In the genomic region with DNA sequence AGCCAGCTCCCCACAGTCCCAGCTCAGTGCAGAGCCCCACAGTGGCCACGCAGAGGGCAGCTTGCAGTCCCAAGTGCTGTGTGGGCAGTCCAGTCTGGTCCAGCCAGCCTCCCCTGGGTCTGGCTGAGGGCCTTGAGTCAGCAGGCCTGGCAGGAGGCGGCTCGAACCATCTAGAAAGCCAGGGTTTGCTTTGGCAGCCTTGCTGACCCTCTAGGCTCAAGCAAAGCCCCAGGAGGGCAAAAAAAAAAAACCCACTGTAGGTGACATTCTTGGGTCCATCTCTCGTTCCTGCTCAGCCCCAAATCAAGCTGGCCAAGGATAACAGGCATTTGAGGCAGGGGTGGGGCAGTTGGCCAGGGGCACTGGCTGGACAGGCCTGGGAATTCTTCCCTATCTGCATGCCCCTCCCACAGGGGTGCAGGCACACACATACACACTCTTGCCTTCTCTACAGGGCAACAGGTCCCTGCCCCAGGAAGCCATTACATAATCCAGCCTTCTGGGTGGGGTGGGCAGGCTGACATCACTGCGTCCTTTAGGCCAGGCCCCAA, we compare ENCODE assay signal across 8 mouse cellular contexts. TPM values are rescaled to one million over a fixed set of nuclear protein-coding genes. Genes with fewer than 3 reads are reported as not detected.
DNase-seq lines count a peak whose midpoint lies in the region; ATAC-seq and TF ChIP-seq lines count a peak whose summit lies in the region.

No protein-coding gene starts in this region.

- peaks cover 34% of the 10 kb centered on the region for H3K4me1 ChIP-seq in forebrain, postnatal 0 days (ENCODE audit: insufficient read depth)
- H3K4me1 ChIP-seq in intestine, embryonic 16.5 days (ENCODE audit: control insufficient read depth, insufficient read depth, low read length): peaks cover 54% of the 10 kb centered on the region
- H3K4me1 ChIP-seq in liver, embryonic 16.5 days (ENCODE audit: control insufficient read depth, low read depth, low read length): peaks cover 58% of the 10 kb centered on the region
- peaks cover 44% of the 10 kb centered on the region for H3K4me1 ChIP-seq in stomach, embryonic 14.5 days (ENCODE audit: control insufficient read depth, insufficient read depth, low read length)

- 55% methylated on average over 5 of the region's 5 CpGs for WGBS in forebrain, postnatal 0 days
- 50% methylated on average over 5 of the region's 5 CpGs for WGBS in intestine, embryonic 16.5 days
- WGBS in liver, embryonic 16.5 days (ENCODE audit: insufficient replicate concordance): 53% methylated on average over 5 of the region's 5 CpGs
- WGBS in stomach, embryonic 14.5 days: 56% methylated on average over 5 of the region's 5 CpGs

- no peaks in the 10 kb centered on the region for H3K9me3 ChIP-seq in forebrain, postnatal 0 days (ENCODE audit: low read length)
- no peaks in the 10 kb centered on the region for H3K9me3 ChIP-seq in intestine, embryonic 16.5 days (ENCODE audit: control insufficient read depth, low read length)
- no peaks in the 10 kb centered on the region for H3K9me3 ChIP-seq in liver, embryonic 16.5 days (replicated peaks; ENCODE audit: control insufficient read depth, low read length)
- no peaks in the 10 kb centered on the region for H3K9me3 ChIP-seq in stomach, embryonic 14.5 days (ENCODE audit: control insufficient read depth, low read depth, low read length)

- DNase-seq in 416B (ENCODE audit: low read depth): peak; percentile 22
- DNase-seq in adipocyte (ENCODE audit: low spot score): peak; percentile 84
- no peak for DNase-seq in forebrain, postnatal 0 days
- no peak for DNase-seq in layer of hippocampus, postnatal 14 days (ENCODE audit: low spot score in 2 of 2)
- no peak for DNase-seq in layer of hippocampus, postnatal 10 days (ENCODE audit: low spot score in 2 of 2)

- peak overlapping the region; percentile 94 for H3K9ac ChIP-seq in forebrain, postnatal 0 days
- H3K9ac ChIP-seq in intestine, embryonic 16.5 days (ENCODE audit: low read depth, low read length): peak overlapping the region; percentile 97
- H3K9ac ChIP-seq in liver, embryonic 16.5 days (ENCODE audit: low read depth, low read length): peak overlapping the region; percentile 97
- peak overlapping the region; percentile 11; the same call in 1 of the 2 replicates for H3K9ac ChIP-seq in stomach, embryonic 14.5 days (replicated peaks; ENCODE audit: low read depth, low read length)

- H3K4me2 ChIP-seq in forebrain, postnatal 0 days (ENCODE audit: low read depth): peak overlapping the region; percentile 72
- peak overlapping the region; percentile 64 for H3K4me2 ChIP-seq in intestine, embryonic 16.5 days (ENCODE audit: low read depth, low read length)
- H3K4me2 ChIP-seq in liver, embryonic 16.5 days (ENCODE audit: low read depth, low read length): peak overlapping the region; percentile 80
- H3K4me2 ChIP-seq in stomach, embryonic 14.5 days (replicated peaks; ENCODE audit: low read depth, low read length): peak overlapping the region; percentile 89

- TF ChIP-seq CTCF in forebrain, postnatal 0 days (IDR thresholded peaks at IDR 0.05; ENCODE audit: low read depth): no peak

- ATAC-seq in forebrain, postnatal 0 days: no peak
- no peak for ATAC-seq in intestine, embryonic 16.5 days
- no peak for ATAC-seq in liver, embryonic 16.5 days (ENCODE audit: low read depth)
- ATAC-seq in stomach, embryonic 14.5 days (ENCODE audit: insufficient number of reproducible peaks, insufficient read depth, low FRiP score, low read depth): no peak

- H3K27ac ChIP-seq in forebrain, postnatal 0 days (ENCODE audit: low read depth, low read length): no peak overlapping the region
- H3K27ac ChIP-seq in intestine, embryonic 16.5 days (ENCODE audit: low read length): peak overlapping the region; percentile 75
- H3K27ac ChIP-seq in liver, embryonic 16.5 days (ENCODE audit: low read length): peak overlapping the region; percentile 100
- H3K27ac ChIP-seq in stomach, embryonic 14.5 days (ENCODE audit: low read length): no peak overlapping the region

- H3K27me3 ChIP-seq in forebrain, postnatal 0 days (ENCODE audit: insufficient read depth, low read length): no peaks in the 10 kb centered on the region
- H3K27me3 ChIP-seq in intestine, embryonic 16.5 days (replicated peaks; ENCODE audit: control insufficient read depth, insufficient read depth, low read length): no peaks in the 10 kb centered on the region
- no peaks in the 10 kb centered on the region for H3K27me3 ChIP-seq in liver, embryonic 16.5 days (ENCODE audit: control insufficient read depth, insufficient read depth, low read depth, low read length)
- no peaks in the 10 kb centered on the region for H3K27me3 ChIP-seq in stomach, embryonic 14.5 days (ENCODE audit: control insufficient read depth, insufficient read depth, low read length)

- H3K36me3 ChIP-seq in forebrain, postnatal 0 days (ENCODE audit: insufficient read depth): peaks cover 24% of the 10 kb centered on the region
- H3K36me3 ChIP-seq in intestine, embryonic 16.5 days (ENCODE audit: control insufficient read depth, insufficient read depth, low read length): peaks cover 22% of the 10 kb centered on the region
- peaks cover 26% of the 10 kb centered on the region for H3K36me3 ChIP-seq in liver, embryonic 16.5 days (ENCODE audit: control insufficient read depth, insufficient read depth)
- H3K36me3 ChIP-seq in stomach, embryonic 14.5 days (ENCODE audit: control insufficient read depth, insufficient read depth, low read length): peaks cover 29% of the 10 kb centered on the region

- H3K4me3 ChIP-seq in forebrain, postnatal 0 days (ENCODE audit: low read depth, low read length): peak overlapping the region; percentile 88
- H3K4me3 ChIP-seq in intestine, embryonic 16.5 days (ENCODE audit: low read length): peak overlapping the region; percentile 96
- H3K4me3 ChIP-seq in liver, embryonic 16.5 days (ENCODE audit: low read depth, low read length): peak overlapping the region; percentile 93
- H3K4me3 ChIP-seq in stomach, embryonic 14.5 days (ENCODE audit: low read depth, low read length): peak overlapping the region; percentile 97

RNA-seq across cellular contexts. Expression of a gene that starts 3.7 kb away (rescaled TPM):
- 55.2 and 69.8 TPM in 2 replicates for total RNA-seq in forebrain, postnatal 0 days (2014; rRNA removed)
- 42.4 and 43.6 TPM in 2 replicates for polyA plus RNA-seq in forebrain, postnatal 0 days (2015; fragmentation: Nextera tagmentation; extraction: Ambion mirVana)
- 18.3 and 49.9 TPM in 2 replicates for polyA plus RNA-seq in intestine, embryonic 16.5 days (2015; fragmentation: Nextera tagmentation; extraction: Ambion mirVana)
- polyA plus RNA-seq in liver, embryonic 16.5 days (2015; fragmentation: Nextera tagmentation; extraction: Ambion mirVana): 41.5 and 54.4 TPM in 2 replicates
- polyA plus RNA-seq in stomach, embryonic 14.5 days (2014; fragmentation: Nextera tagmentation; extraction: Ambion mirVana): 71.3 and 75.5 TPM in 2 replicates
- 10 to 100 TPM; 50.5 to 51.5 TPM for total RNA-seq in layer of hippocampus, postnatal 14 days (2021)
- 10 to 100 TPM; 48.5 to 53.2 TPM for total RNA-seq in layer of hippocampus, postnatal 10 days (2021)

RNA-seq across cellular contexts. Expression of a gene that starts 17.4 kb away (rescaled TPM):
- total RNA-seq in forebrain, postnatal 0 days (2014; rRNA removed): 105 and 131 TPM in 2 replicates
- polyA plus RNA-seq in forebrain, postnatal 0 days (2015; fragmentation: Nextera tagmentation; extraction: Ambion mirVana): 70.4 and 77.6 TPM in 2 replicates
- polyA plus RNA-seq in intestine, embryonic 16.5 days (2015; fragmentation: Nextera tagmentation; extraction: Ambion mirVana): 9.2 and 10.6 TPM in 2 replicates
- polyA plus RNA-seq in liver, embryonic 16.5 days (2015; fragmentation: Nextera tagmentation; extraction: Ambion mirVana): 2.8 and 5.1 TPM in 2 replicates
- 46.3 and 64.2 TPM in 2 replicates for polyA plus RNA-seq in stomach, embryonic 14.5 days (2014; fragmentation: Nextera tagmentation; extraction: Ambion mirVana)
- 10 to 100 TPM; 90.2 to 94.4 TPM for total RNA-seq in layer of hippocampus, postnatal 14 days (2021)
- 10 to 100 TPM; 84.4 to 90.6 TPM for total RNA-seq in layer of hippocampus, postnatal 10 days (2021)

RNA-seq across cellular contexts. Expression of a gene that starts 27.5 kb away (rescaled TPM):
- 54.1 and 57.8 TPM in 2 replicates for total RNA-seq in forebrain, postnatal 0 days (2014; rRNA removed)
- 38.9 and 45.9 TPM in 2 replicates for polyA plus RNA-seq in forebrain, postnatal 0 days (2015; fragmentation: Nextera tagmentation; extraction: Ambion mirVana)
- polyA plus RNA-seq in intestine, embryonic 16.5 days (2015; fragmentation: Nextera tagmentation; extraction: Ambion mirVana): 39.8 and 41.8 TPM in 2 replicates
- 26.1 and 27.4 TPM in 2 replicates for polyA plus RNA-seq in liver, embryonic 16.5 days (2015; fragmentation: Nextera tagmentation; extraction: Ambion mirVana)
- 47.9 and 51.1 TPM in 2 replicates for polyA plus RNA-seq in stomach, embryonic 14.5 days (2014; fragmentation: Nextera tagmentation; extraction: Ambion mirVana)
- total RNA-seq in layer of hippocampus, postnatal 14 days (2021): 10 to 100 TPM; 16.1 to 19.0 TPM
- 10 to 100 TPM; 21.2 to 22.5 TPM for total RNA-seq in layer of hippocampus, postnatal 10 days (2021)

RNA-seq across cellular contexts. Expression of a gene that starts 27.7 kb away (rescaled TPM):
- 37.9 and 39.5 TPM in 2 replicates for total RNA-seq in forebrain, postnatal 0 days (2014; rRNA removed)
- polyA plus RNA-seq in forebrain, postnatal 0 days (2015; fragmentation: Nextera tagmentation; extraction: Ambion mirVana): 34.4 and 36.7 TPM in 2 replicates
- polyA plus RNA-seq in intestine, embryonic 16.5 days (2015; fragmentation: Nextera tagmentation; extraction: Ambion mirVana): 18.5 and 25.0 TPM in 2 replicates
- 9.3 and 10.4 TPM in 2 replicates for polyA plus RNA-seq in liver, embryonic 16.5 days (2015; fragmentation: Nextera tagmentation; extraction: Ambion mirVana)
- polyA plus RNA-seq in stomach, embryonic 14.5 days (2014; fragmentation: Nextera tagmentation; extraction: Ambion mirVana): 16.7 and 18.4 TPM in 2 replicates
- total RNA-seq in layer of hippocampus, postnatal 14 days (2021): 10 to 100 TPM; 44.8 to 54.7 TPM
- 10 to 100 TPM; 51.0 to 69.9 TPM for total RNA-seq in layer of hippocampus, postnatal 10 days (2021)

RNA-seq across cellular contexts. Expression of a gene that starts 51.6 kb away (rescaled TPM):
- 127 and 135 TPM in 2 replicates for total RNA-seq in forebrain, postnatal 0 days (2014; rRNA removed)
- 91.8 and 94.1 TPM in 2 replicates for polyA plus RNA-seq in forebrain, postnatal 0 days (2015; fragmentation: Nextera tagmentation; extraction: Ambion mirVana)
- 15.1 and 22.2 TPM in 2 replicates for polyA plus RNA-seq in intestine, embryonic 16.5 days (2015; fragmentation: Nextera tagmentation; extraction: Ambion mirVana)
- polyA plus RNA-seq in liver, embryonic 16.5 days (2015; fragmentation: Nextera tagmentation; extraction: Ambion mirVana): 5.0 and 9.8 TPM in 2 replicates
- polyA plus RNA-seq in stomach, embryonic 14.5 days (2014; fragmentation: Nextera tagmentation; extraction: Ambion mirVana): 43.5 and 67.4 TPM in 2 replicates
- total RNA-seq in layer of hippocampus, postnatal 14 days (2021): 100 to 1,000 TPM; 176 to 180 TPM
- total RNA-seq in layer of hippocampus, postnatal 10 days (2021): 100 to 1,000 TPM; 146 to 157 TPM

Comparison
In these comparisons a context has a peak if more than half of its experiments do, and no peak if none do; other contexts are left out.
1. DNase-seq: peak in 416B (single experiment) and adipocyte (single experiment); none in forebrain, postnatal 0 days (single experiment), layer of hippocampus, postnatal 14 days (0 of 2) and layer of hippocampus, postnatal 10 days (0 of 2).
2. H3K27ac ChIP-seq: peak in intestine, embryonic 16.5 days (single experiment) and liver, embryonic 16.5 days (single experiment); none in forebrain, postnatal 0 days (single experiment) and stomach, embryonic 14.5 days (single experiment).
3. H3K9ac ChIP-seq: peak in every context shown above with its lines; median percentile 97 in intestine, embryonic 16.5 days; 97 in liver, embryonic 16.5 days; 94 in forebrain, postnatal 0 days; 11 in stomach, embryonic 14.5 days.
4. Peak in every context shown above with its lines, with median percentiles within 50 percentile points of each other: H3K4me2 ChIP-seq and H3K4me3 ChIP-seq.